ENCODE assay signal across 8 mouse cellular contexts in the genomic region with DNA sequence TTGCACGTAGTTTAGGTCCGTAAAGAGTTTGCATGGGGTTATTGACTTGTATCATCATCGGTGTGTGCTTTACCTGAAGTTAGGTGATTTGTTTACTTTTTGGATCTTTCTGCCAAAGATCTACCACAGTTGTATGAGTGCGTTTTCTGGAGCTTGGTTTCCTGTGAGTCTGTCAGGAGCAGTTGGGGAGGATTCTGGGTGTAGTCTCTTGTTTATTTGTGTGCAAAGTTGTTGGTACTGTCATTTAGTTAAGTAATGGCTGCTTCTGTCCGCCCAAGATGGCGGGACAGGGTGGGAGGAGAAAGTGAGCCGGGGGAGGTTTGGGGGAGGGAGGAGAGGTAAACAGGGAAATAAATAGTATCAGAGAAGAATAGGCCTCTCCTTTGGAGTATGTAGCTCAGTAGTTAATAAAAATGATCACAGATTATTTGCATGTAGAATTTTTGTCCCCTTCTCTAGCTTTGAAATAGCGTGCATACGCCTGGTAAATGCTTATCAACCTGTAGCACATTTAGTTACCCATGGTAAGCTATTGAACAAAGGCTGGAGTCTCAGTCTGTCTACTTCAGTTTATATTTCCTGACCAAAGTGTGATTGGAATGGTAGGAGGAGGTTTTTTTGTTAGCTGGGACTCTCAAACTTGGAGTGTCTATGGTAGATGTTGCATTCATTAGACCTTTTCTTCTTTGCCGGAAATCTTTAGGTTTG. TPM values are rescaled to one million over a fixed set of nuclear protein-coding genes. Genes with fewer than 3 reads are reported as not detected.
DNase-seq lines count a peak whose midpoint lies in the region; ATAC-seq and TF ChIP-seq lines count a peak whose summit lies in the region.

No protein-coding gene starts in this region.

- H3K4me2 ChIP-seq in forebrain, postnatal 0 days (ENCODE audit: low read depth): peak overlapping the region; percentile 57
- peak overlapping the region; percentile 52 for H3K4me2 ChIP-seq in intestine, embryonic 16.5 days (ENCODE audit: low read depth, low read length)
- peak overlapping the region; percentile 50 for H3K4me2 ChIP-seq in liver, embryonic 16.5 days (ENCODE audit: low read depth, low read length)
- peak overlapping the region; percentile 49 for H3K4me2 ChIP-seq in neural tube, embryonic 11.5 days (ENCODE audit: low read depth)

- no peaks in the 10 kb centered on the region for H3K36me3 ChIP-seq in forebrain, postnatal 0 days (ENCODE audit: insufficient read depth)
- no peaks in the 10 kb centered on the region for H3K36me3 ChIP-seq in intestine, embryonic 16.5 days (ENCODE audit: control insufficient read depth, insufficient read depth, low read length)
- H3K36me3 ChIP-seq in liver, embryonic 16.5 days (ENCODE audit: control insufficient read depth, insufficient read depth): no peaks in the 10 kb centered on the region
- H3K36me3 ChIP-seq in neural tube, embryonic 11.5 days (ENCODE audit: control insufficient read depth, insufficient read depth, low read length): no peaks in the 10 kb centered on the region

- peak overlapping the region; percentile 89 for H3K27ac ChIP-seq in brown adipose tissue, adult 24 weeks (replicated peaks; ENCODE audit: low read depth, low read length)
- peak overlapping the region; percentile 98 for H3K27ac ChIP-seq in forebrain, postnatal 0 days (ENCODE audit: low read depth, low read length)
- H3K27ac ChIP-seq in intestine, embryonic 16.5 days (ENCODE audit: low read length): peak overlapping the region; percentile 98
- peak overlapping the region; percentile 98 for H3K27ac ChIP-seq in liver, embryonic 16.5 days (ENCODE audit: low read length)
- peak overlapping the region; percentile 92; the same call in 1 of the 2 replicates for H3K27ac ChIP-seq in neural tube, embryonic 11.5 days (ENCODE audit: low read depth, low read length)

- no peak for TF ChIP-seq CTCF in forebrain, postnatal 0 days (IDR thresholded peaks at IDR 0.05; ENCODE audit: low read depth)

- no peak for ATAC-seq in forebrain, postnatal 0 days
- ATAC-seq in intestine, embryonic 16.5 days: no peak
- no peak for ATAC-seq in liver, embryonic 16.5 days (ENCODE audit: low read depth)
- no peak for ATAC-seq in neural tube, embryonic 11.5 days (ENCODE audit: insufficient read depth, low FRiP score, low TSS enrichment)

- H3K4me3 ChIP-seq in brown adipose tissue, adult 24 weeks (ENCODE audit: insufficient read depth, low read depth, low read length): peak overlapping the region; percentile 98
- peak overlapping the region; percentile 84 for H3K4me3 ChIP-seq in forebrain, postnatal 0 days (ENCODE audit: low read depth, low read length)
- peak overlapping the region; percentile 78 for H3K4me3 ChIP-seq in intestine, embryonic 16.5 days (ENCODE audit: low read length)
- peak overlapping the region; percentile 93 for H3K4me3 ChIP-seq in liver, embryonic 16.5 days (ENCODE audit: low read depth, low read length)
- H3K4me3 ChIP-seq in neural tube, embryonic 11.5 days (ENCODE audit: low read depth, low read length): peak overlapping the region; percentile 84

- peak; percentile 5 for DNase-seq in ovary, postnatal 14 days (ENCODE audit: low spot score)
- DNase-seq in ovary, postnatal 10 days (ENCODE audit: low spot score): no peak
- DNase-seq in forebrain, postnatal 0 days: peak; percentile 24
- peak; percentile 44 for DNase-seq in neural tube, embryonic 11.5 days (ENCODE audit: low spot score)
- DNase-seq in thymus, postnatal 4 days: peak; percentile 21

- no peaks in the 10 kb centered on the region; the same call in 1 of the 2 replicates for H3K4me1 ChIP-seq in brown adipose tissue, adult 24 weeks (ENCODE audit: control insufficient read depth, insufficient read depth, insufficient read length, low read length)
- H3K4me1 ChIP-seq in forebrain, postnatal 0 days (ENCODE audit: insufficient read depth): no peaks in the 10 kb centered on the region
- no peaks in the 10 kb centered on the region for H3K4me1 ChIP-seq in intestine, embryonic 16.5 days (ENCODE audit: control insufficient read depth, insufficient read depth, low read length)
- H3K4me1 ChIP-seq in liver, embryonic 16.5 days (ENCODE audit: control insufficient read depth, low read depth, low read length): no peaks in the 10 kb centered on the region; the same call in 1 of the 2 replicates
- H3K4me1 ChIP-seq in neural tube, embryonic 11.5 days (ENCODE audit: control insufficient read depth, insufficient read depth, low read length): no peaks in the 10 kb centered on the region

- WGBS in forebrain, postnatal 0 days: 1% methylated on average over 10 of the region's 10 CpGs
- WGBS in intestine, embryonic 16.5 days: 1% methylated on average over 10 of the region's 10 CpGs
- 1% methylated on average over 10 of the region's 10 CpGs for WGBS in liver, embryonic 16.5 days (ENCODE audit: insufficient replicate concordance)
- 4% methylated on average over 10 of the region's 10 CpGs for WGBS in neural tube, embryonic 11.5 days

- no peaks in the 10 kb centered on the region for H3K27me3 ChIP-seq in forebrain, postnatal 0 days (ENCODE audit: insufficient read depth, low read length)
- no peaks in the 10 kb centered on the region for H3K27me3 ChIP-seq in intestine, embryonic 16.5 days (replicated peaks; ENCODE audit: control insufficient read depth, insufficient read depth, low read length)
- H3K27me3 ChIP-seq in liver, embryonic 16.5 days (ENCODE audit: control insufficient read depth, insufficient read depth, low read depth, low read length): no peaks in the 10 kb centered on the region
- no peaks in the 10 kb centered on the region for H3K27me3 ChIP-seq in neural tube, embryonic 11.5 days (ENCODE audit: control insufficient read depth, insufficient read depth, low read length)

- H3K9me3 ChIP-seq in forebrain, postnatal 0 days (ENCODE audit: low read length): no peaks in the 10 kb centered on the region
- no peaks in the 10 kb centered on the region for H3K9me3 ChIP-seq in intestine, embryonic 16.5 days (ENCODE audit: control insufficient read depth, low read length)
- no peaks in the 10 kb centered on the region for H3K9me3 ChIP-seq in liver, embryonic 16.5 days (replicated peaks; ENCODE audit: control insufficient read depth, low read length)
- no peaks in the 10 kb centered on the region for H3K9me3 ChIP-seq in neural tube, embryonic 11.5 days (ENCODE audit: control insufficient read depth, low read length)

- H3K9ac ChIP-seq in forebrain, postnatal 0 days: peak overlapping the region; percentile 84
- H3K9ac ChIP-seq in intestine, embryonic 16.5 days (ENCODE audit: low read depth, low read length): peak overlapping the region; percentile 90
- H3K9ac ChIP-seq in liver, embryonic 16.5 days (ENCODE audit: low read depth, low read length): peak overlapping the region; percentile 95
- H3K9ac ChIP-seq in neural tube, embryonic 11.5 days (ENCODE audit: low read length): peak overlapping the region; percentile 94

RNA-seq across cellular contexts. Expression of a gene that starts 1.7 kb away (rescaled TPM):
- polyA plus RNA-seq in brown adipose tissue, adult 24 weeks (2012; ENCODE audit: insufficient read depth, insufficient read length, missing spikeins): 6.3 and 12.7 TPM in 2 replicates
- total RNA-seq in forebrain, postnatal 0 days (2014; rRNA removed): 34.8 and 53.9 TPM in 2 replicates
- polyA plus RNA-seq in forebrain, postnatal 0 days (2015; fragmentation: Nextera tagmentation; extraction: Ambion mirVana): 10.5 and 11.1 TPM in 2 replicates
- polyA plus RNA-seq in intestine, embryonic 16.5 days (2015; fragmentation: Nextera tagmentation; extraction: Ambion mirVana): 13.8 and 15.3 TPM in 2 replicates
- 18.3 and 23.3 TPM in 2 replicates for polyA plus RNA-seq in liver, embryonic 16.5 days (2015; fragmentation: Nextera tagmentation; extraction: Ambion mirVana)
- polyA plus RNA-seq in neural tube, embryonic 11.5 days (2014; fragmentation: Nextera tagmentation; extraction: Ambion mirVana): 37.9 and 39.9 TPM in 2 replicates

RNA-seq across cellular contexts. Expression of a gene that starts 18.4 kb away (rescaled TPM):
- polyA plus RNA-seq in brown adipose tissue, adult 24 weeks (2012; ENCODE audit: insufficient read depth, insufficient read length, missing spikeins): not detected in 2 replicates
- not detected in 2 replicates for total RNA-seq in forebrain, postnatal 0 days (2014; rRNA removed)
- polyA plus RNA-seq in forebrain, postnatal 0 days (2015; fragmentation: Nextera tagmentation; extraction: Ambion mirVana): not detected in 2 replicates
- polyA plus RNA-seq in intestine, embryonic 16.5 days (2015; fragmentation: Nextera tagmentation; extraction: Ambion mirVana): not detected in 2 replicates
- not detected in 2 replicates for polyA plus RNA-seq in liver, embryonic 16.5 days (2015; fragmentation: Nextera tagmentation; extraction: Ambion mirVana)
- not detected in 2 replicates for polyA plus RNA-seq in neural tube, embryonic 11.5 days (2014; fragmentation: Nextera tagmentation; extraction: Ambion mirVana)
